Mouse (Mus musculus) gastrocnemius, postnatal 4 days (tissue): ENCODE results near the gene Ube2g1. TPM values are rescaled to one million over a fixed set of nuclear protein-coding genes. Genes with fewer than 3 reads are reported as not detected.
"Not testable (repeated sequence)": the region's sequence is repeated elsewhere in the genome, so short reads cannot be mapped to it uniquely, and the experiment has no call there.

Experiments
- DNase-seq, 2 experiments: peaks; one replicate each; pipeline ENCODE4 v3.0.0; 2021 to 2022; ENCODE audit warnings: low spot score in 2 of 2, mixed read lengths in 2 of 2
- microRNA-seq: library from miRNA; unstranded; fragments of <30 nt; microRNA quantifications from one replicate; pipeline ENCODE4 v1.2.0, GENCODE M21; 2021
- total RNA-seq, 2 experiments: library from RNA; stranded (reverse); gene quantifications; 2 replicates each; pipeline ENCODE4 v1.2.3; 2021

The Ube2g1 gene
- total RNA-seq, 2 experiments from 2014 or later: 36.0 to 46.5 TPM

GRCm38 (mm10) chr11:72689115-72689514 is 82.0 kb downstream of the Ube2g1 start:
- no peak for DNase-seq

GRCm38 (mm10) chr11:72689551-72690510 is 82.7 kb downstream of the Ube2g1 start, which contains the start of gene Ankfy1:
TSS of gene Ankfy1 (plus strand) at chr11:72690006.
- peak; percentile 87 to 97 for DNase-seq

GRCm38 (mm10) chr11:72692353-72692752 is 85.3 kb downstream of the Ube2g1 start:
- no peak for DNase-seq

- DNase-seq: no peak
These were observed 87.9 kb downstream of the Ube2g1 start for GRCm38 (mm10) chr11:72695025-72695424.

GRCm38 (mm10) chr11:72696368-72696971 is 89.4 kb downstream of the Ube2g1 start:
- no peak for DNase-seq

- no peak for DNase-seq
These were observed 90.2 kb downstream of the Ube2g1 start for GRCm38 (mm10) chr11:72697323-72697722.

GRCm38 (mm10) chr11:72705111-72705510 is 98.0 kb downstream of the Ube2g1 start:
- not testable (repeated sequence) for DNase-seq

GRCm38 (mm10) chr11:72712721-72713120 is 105.6 kb downstream of the Ube2g1 start:
- no peak for DNase-seq

- no peak for DNase-seq
These were observed 111.1 kb downstream of the Ube2g1 start for GRCm38 (mm10) chr11:72718161-72718560.

GRCm38 (mm10) chr11:72723165-72723564 is 116.1 kb downstream of the Ube2g1 start:
- DNase-seq: no peak

GRCm38 (mm10) chr11:72723871-72724270 is 116.8 kb downstream of the Ube2g1 start:
- no peak for DNase-seq

GRCm38 (mm10) chr11:72726023-72726422 is 118.9 kb downstream of the Ube2g1 start:
- no peak for DNase-seq

- no peak for DNase-seq
These were observed 126.7 kb downstream of the Ube2g1 start for GRCm38 (mm10) chr11:72733736-72734135.

GRCm38 (mm10) chr11:72734840-72735518 is 127.9 kb downstream of the Ube2g1 start:
- DNase-seq: no peak

GRCm38 (mm10) chr11:72735519-72735860 is 128.4 kb downstream of the Ube2g1 start:
- DNase-seq: no peak

Small RNA genes within 50 kb of the gene (microRNA-seq; reads per million reads assigned to microRNA genes)
- not detected for gene Gm25678

Other genes starting within 250 kb of the Ube2g1 start
- 1 to 10 TPM; 1.5 to 2.2 TPM for gene Tekt1, start 244.8 kb upstream of the Ube2g1 start, total RNA-seq
- gene Smtnl2, start 195.6 kb upstream of the Ube2g1 start, total RNA-seq: 100 to 1,000 TPM; 160 to 187 TPM
- gene Ggt6, start 171.8 kb upstream of the Ube2g1 start, total RNA-seq: under 1 TPM; 0.23 to 0.32 TPM
- gene Mybbp1a, start 165.9 kb upstream of the Ube2g1 start, total RNA-seq: 10 to 100 TPM; 71.8 to 90.1 TPM
- gene Spns2, start 117.4 kb upstream of the Ube2g1 start, total RNA-seq: 10 to 100 TPM; 12.7 to 14.8 TPM
- gene Spns3, start 56.8 kb upstream of the Ube2g1 start, total RNA-seq: under 1 TPM; 0.16 to 0.17 TPM
- gene Ankfy1, start 82.7 kb downstream of the Ube2g1 start, total RNA-seq: 10 to 100 TPM; 30.7 to 31.2 TPM
- 1 to 10 TPM; 7.0 to 8.1 TPM for gene Cyb5d2, start 188.9 kb downstream of the Ube2g1 start, total RNA-seq
- gene Zzef1, start 188.9 kb downstream of the Ube2g1 start, total RNA-seq: 10 to 100 TPM; 29.5 to 34.7 TPM